Mouse (Mus musculus): ENCODE data around the gene Znfx1. TPM values are rescaled to one million over a fixed set of nuclear protein-coding genes. Genes with fewer than 3 reads are reported as not detected.

Znfx1 gene
- polyA plus RNA-seq, 1 experiment, result 29.9 TPM

GRCm38 (mm10) chr2:167038716-167039115 is 24.1 kb downstream of the Znfx1 start:
- peaks cover 83% of the 10 kb centered on the region for H3K36me3 ChIP-seq (ENCODE audit: control insufficient read depth, insufficient read depth, low read length)

GRCm38 (mm10) chr2:167038297-167038696 is 24.5 kb downstream of the Znfx1 start:
- no peak for TF ChIP-seq CTCF (IDR thresholded peaks at IDR 0.05; ENCODE audit: extremely low read depth, insufficient read depth, insufficient read length, insufficient replicate concordance)
- TF ChIP-seq POLR2A (IDR thresholded peaks at IDR 0.05; ENCODE audit: low read depth, low read length), result no peak
- H3K36me3 ChIP-seq (ENCODE audit: control insufficient read depth, insufficient read depth, low read length), result peaks cover 85% of the 10 kb centered on the region
- 89% methylated on average over 6 of the region's 6 CpGs for WGBS
- H3K4me3 ChIP-seq (ENCODE audit: extremely low read depth, insufficient read depth, insufficient read length), result no peak overlapping the region
- no peak overlapping the region for H3K27ac ChIP-seq (ENCODE audit: insufficient read depth, low read length)
- DNase-seq (ENCODE audit: low read depth in 1 of 2, low spot score in 2 of 2), result no peak
- no peaks in the 10 kb centered on the region for H3K4me1 ChIP-seq (ENCODE audit: control insufficient read depth, insufficient read depth, insufficient read length)
- no peaks in the 10 kb centered on the region for H3K27me3 ChIP-seq (ENCODE audit: control insufficient read depth, insufficient read depth, low read length)

More at GRCm38 (mm10) chr2:167038716-167039115, 24.1 kb downstream of the Znfx1 start:
- Histone ChIP-seq H3K4me1 (ENCODE audit: control insufficient read depth, insufficient read depth, insufficient read length) (no peaks in the 10 kb centered on the region), H3K27ac (ENCODE audit: insufficient read depth, low read length) (no peak overlapping the region), H3K4me3 (ENCODE audit: extremely low read depth, insufficient read depth, insufficient read length) (no peak overlapping the region), H3K27me3 (ENCODE audit: control insufficient read depth, insufficient read depth, low read length) (no peaks in the 10 kb centered on the region)
- WGBS, result 87% methylated on average over 7 of the region's 7 CpGs
- TF ChIP-seq POLR2A (IDR thresholded peaks at IDR 0.05; ENCODE audit: low read depth, low read length), result no peak
- TF ChIP-seq CTCF (IDR thresholded peaks at IDR 0.05; ENCODE audit: extremely low read depth, insufficient read depth, insufficient read length, insufficient replicate concordance), result no peak
- DNase-seq (ENCODE audit: low read depth in 1 of 2, low spot score in 2 of 2), result no peak

- Histone ChIP-seq H3K4me3 (ENCODE audit: extremely low read depth, insufficient read depth, insufficient read length) (no peak overlapping the region), H3K27me3 (ENCODE audit: control insufficient read depth, insufficient read depth, low read length) (no peaks in the 10 kb centered on the region), H3K27ac (ENCODE audit: insufficient read depth, low read length) (no peak overlapping the region), H3K4me1 (ENCODE audit: control insufficient read depth, insufficient read depth, insufficient read length) (no peaks in the 10 kb centered on the region), H3K36me3 (ENCODE audit: control insufficient read depth, insufficient read depth, low read length) (peaks cover 84% of the 10 kb centered on the region)
- TF ChIP-seq CTCF (IDR thresholded peaks at IDR 0.05; ENCODE audit: extremely low read depth, insufficient read depth, insufficient read length, insufficient replicate concordance) (no peak), POLR2A (IDR thresholded peaks at IDR 0.05; ENCODE audit: low read depth, low read length) (no peak)
- WGBS, result 97% methylated on average over 12 of the region's 12 CpGs
- DNase-seq (ENCODE audit: low read depth in 1 of 2, low spot score in 2 of 2), result no peak
These were observed 25.1 kb downstream of the Znfx1 start for GRCm38 (mm10) chr2:167037710-167038109.

GRCm38 (mm10) chr2:167030507-167030906 is 32.3 kb downstream of the Znfx1 start:
- TF ChIP-seq CTCF (IDR thresholded peaks at IDR 0.05; ENCODE audit: extremely low read depth, insufficient read depth, insufficient read length, insufficient replicate concordance) (no peak), POLR2A (IDR thresholded peaks at IDR 0.05; ENCODE audit: low read depth, low read length) (no peak)
- over 99% methylated on average over 4 of the region's 4 CpGs for WGBS
- no peak overlapping the region for H3K27ac ChIP-seq (ENCODE audit: insufficient read depth, low read length)

GRCm38 (mm10) chr2:167028553-167028952 is 34.3 kb downstream of the Znfx1 start:
- no peak for TF ChIP-seq POLR2A (IDR thresholded peaks at IDR 0.05; ENCODE audit: low read depth, low read length)
- no peak for TF ChIP-seq CTCF (IDR thresholded peaks at IDR 0.05; ENCODE audit: extremely low read depth, insufficient read depth, insufficient read length, insufficient replicate concordance)
- no peaks in the 10 kb centered on the region for H3K4me1 ChIP-seq (ENCODE audit: control insufficient read depth, insufficient read depth, insufficient read length)
- no peak overlapping the region for H3K4me3 ChIP-seq (ENCODE audit: extremely low read depth, insufficient read depth, insufficient read length)
- peaks cover 51% of the 10 kb centered on the region for H3K36me3 ChIP-seq (ENCODE audit: control insufficient read depth, insufficient read depth, low read length)
- no peaks in the 10 kb centered on the region for H3K27me3 ChIP-seq (ENCODE audit: control insufficient read depth, insufficient read depth, low read length)
- 96% methylated on average over 7 of the region's 7 CpGs for WGBS
- no peak overlapping the region for H3K27ac ChIP-seq (ENCODE audit: insufficient read depth, low read length)
- no peak for DNase-seq (ENCODE audit: low read depth in 1 of 2, low spot score in 2 of 2)

More at GRCm38 (mm10) chr2:167030507-167030906, 32.3 kb downstream of the Znfx1 start:
- no peaks in the 10 kb centered on the region for H3K4me1 ChIP-seq (ENCODE audit: control insufficient read depth, insufficient read depth, insufficient read length)
- no peak overlapping the region for H3K4me3 ChIP-seq (ENCODE audit: extremely low read depth, insufficient read depth, insufficient read length)
- peaks cover 54% of the 10 kb centered on the region for H3K36me3 ChIP-seq (ENCODE audit: control insufficient read depth, insufficient read depth, low read length)
- no peaks in the 10 kb centered on the region for H3K27me3 ChIP-seq (ENCODE audit: control insufficient read depth, insufficient read depth, low read length)
- no peak for DNase-seq (ENCODE audit: low read depth in 1 of 2, low spot score in 2 of 2)

- Histone ChIP-seq H3K4me3 (ENCODE audit: extremely low read depth, insufficient read depth, insufficient read length) (no peak overlapping the region), H3K27ac (ENCODE audit: insufficient read depth, low read length) (no peak overlapping the region), H3K4me1 (ENCODE audit: control insufficient read depth, insufficient read depth, insufficient read length) (peaks cover 7% of the 10 kb centered on the region; the same call in 1 of the 2 replicates), H3K36me3 (ENCODE audit: control insufficient read depth, insufficient read depth, low read length) (peaks cover 28% of the 10 kb centered on the region), H3K27me3 (ENCODE audit: control insufficient read depth, insufficient read depth, low read length) (no peaks in the 10 kb centered on the region)
- WGBS, result 95% methylated on average over 10 of the region's 10 CpGs
- no peak for DNase-seq (ENCODE audit: low read depth in 1 of 2, low spot score in 2 of 2)
- no peak for TF ChIP-seq CTCF (IDR thresholded peaks at IDR 0.05; ENCODE audit: extremely low read depth, insufficient read depth, insufficient read length, insufficient replicate concordance)
- no peak for TF ChIP-seq POLR2A (IDR thresholded peaks at IDR 0.05; ENCODE audit: low read depth, low read length)
These were observed 43.4 kb downstream of the Znfx1 start for GRCm38 (mm10) chr2:167019396-167019795.

GRCm38 (mm10) chr2:167015382-167015718 is 47.5 kb downstream of the Znfx1 start:
- TF ChIP-seq POLR2A (IDR thresholded peaks at IDR 0.05; ENCODE audit: low read depth, low read length), result no peak
- no peak for TF ChIP-seq CTCF (IDR thresholded peaks at IDR 0.05; ENCODE audit: extremely low read depth, insufficient read depth, insufficient read length, insufficient replicate concordance)
- peak overlapping the region; percentile 76 for H3K27ac ChIP-seq (ENCODE audit: insufficient read depth, low read length)
- no peak for DNase-seq (ENCODE audit: low read depth in 1 of 2, low spot score in 2 of 2)
- H3K4me3 ChIP-seq (ENCODE audit: extremely low read depth, insufficient read depth, insufficient read length), result peak overlapping the region; percentile 94
- no peaks in the 10 kb centered on the region for H3K27me3 ChIP-seq (ENCODE audit: control insufficient read depth, insufficient read depth, low read length)
- under 1% methylated on average over 19 of the region's 21 CpGs for WGBS
- H3K36me3 ChIP-seq (ENCODE audit: control insufficient read depth, insufficient read depth, low read length), result peaks cover 9% of the 10 kb centered on the region
- peaks cover 7% of the 10 kb centered on the region; the same call in 1 of the 2 replicates for H3K4me1 ChIP-seq (ENCODE audit: control insufficient read depth, insufficient read depth, insufficient read length)
